Mouse (Mus musculus) CD4-positive naive resting alpha-beta T cell, adult 76 days (primary cell): ENCODE measurements around the gene Olfr896-ps1. TPM values are rescaled to one million over a fixed set of nuclear protein-coding genes. Genes with fewer than 3 reads are reported as not detected.

Source experiments
- total RNA-seq: library from RNA; stranded (reverse); gene quantifications from one replicate; pipeline ENCODE4 v1.2.4, GENCODE M21; 2023

Olfr896-ps1 gene
- not detected for total RNA-seq

DNA sequence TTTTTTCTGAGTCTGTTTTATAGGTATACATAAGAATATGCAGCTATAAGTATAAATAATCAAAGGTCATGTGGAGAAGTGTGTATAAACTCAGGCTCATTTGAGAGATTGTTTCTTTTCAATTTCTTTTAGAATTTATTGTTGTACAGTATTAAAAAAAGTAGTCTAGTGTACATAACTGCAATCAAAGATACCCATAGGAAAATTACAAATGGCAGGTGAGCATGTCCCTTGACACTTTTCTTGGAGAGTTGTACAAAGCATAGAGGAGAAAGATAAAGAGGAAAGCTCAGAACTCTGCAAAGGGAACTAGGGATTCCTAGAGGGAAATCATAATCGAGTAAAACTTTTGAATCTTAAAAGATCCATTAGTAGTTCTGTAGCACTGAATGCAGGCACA lies at the start of gene Olfr896-ps1:
TSS of gene Olfr896-ps1 (plus strand) at position 301 of the 400 bp plus-strand sequence.

DNA sequence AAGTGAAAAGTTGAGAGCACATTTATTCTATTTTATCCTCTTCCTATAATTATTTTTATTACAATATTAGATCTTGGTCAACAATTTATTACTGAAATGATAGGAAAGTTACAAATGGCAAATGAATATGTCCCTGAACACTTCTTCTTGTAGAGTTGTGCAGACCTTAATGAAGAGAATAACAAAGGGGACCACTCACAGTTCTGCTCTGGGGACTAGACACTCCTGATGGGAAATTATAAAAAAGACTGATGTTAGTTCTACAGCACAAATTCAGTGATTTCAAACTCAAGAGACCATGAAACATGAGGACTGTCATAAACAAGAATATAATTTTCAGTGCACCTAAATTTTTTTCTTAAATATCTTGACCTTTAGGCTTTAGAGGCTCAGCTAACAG lies 38.4 kb upstream of the Olfr896-ps1 start, which contains the start of gene Olfr143:
TSS of gene Olfr143 (plus strand) at position 301 of the 400 bp plus-strand sequence.

DNA sequence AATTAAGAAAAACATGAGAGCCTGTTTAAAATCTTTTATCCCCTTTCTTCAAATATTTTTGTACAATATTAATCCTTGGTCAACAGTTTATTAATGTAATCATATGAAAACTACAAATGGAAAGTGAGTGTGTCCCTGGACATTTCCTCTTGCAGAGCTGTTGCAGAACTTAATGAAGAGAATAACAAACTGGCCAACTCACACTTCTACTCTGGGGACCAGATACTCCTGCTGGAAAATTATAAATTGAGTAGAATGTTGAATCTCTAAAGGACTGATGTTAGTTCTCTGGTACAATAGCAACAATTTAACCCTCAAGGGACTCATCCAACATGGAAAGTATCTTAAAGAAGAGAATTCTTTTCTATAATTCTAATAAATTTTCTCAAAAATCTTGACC lies 23.4 kb upstream of the Olfr896-ps1 start, which contains the start of gene Olfr895:
TSS of gene Olfr895 (plus strand) at position 301 of the 400 bp plus-strand sequence.

DNA sequence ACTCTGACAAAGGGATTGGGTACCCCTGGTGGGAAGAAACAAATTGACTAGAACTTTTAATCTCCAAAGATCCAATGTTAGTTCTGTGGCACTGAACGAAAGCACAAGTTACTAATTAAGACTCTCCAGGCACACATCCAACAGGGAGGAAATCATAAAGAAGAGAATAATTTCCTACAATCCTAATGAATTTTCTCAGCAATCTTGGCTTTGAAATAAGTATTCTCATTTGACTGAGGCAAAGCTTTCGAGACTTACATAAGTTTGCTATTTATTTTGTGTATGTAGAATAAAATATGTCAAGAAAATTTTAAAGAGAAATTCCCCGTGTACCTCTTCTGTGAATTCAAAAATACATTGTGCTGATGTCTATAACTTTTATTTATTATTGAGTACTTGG lies 37.9 kb downstream of the Olfr896-ps1 start, which contains the start of gene Olfr25:
TSS of gene Olfr25 (plus strand) at position 301 of the 400 bp plus-strand sequence.

Other genes starting within 250 kb of the Olfr896-ps1 start
- gene Olfr884, start 244.6 kb upstream of the Olfr896-ps1 start, total RNA-seq = not detected
- gene Olfr885, start 229.8 kb upstream of the Olfr896-ps1 start, total RNA-seq = not detected
- gene Olfr887, start 207.0 kb upstream of the Olfr896-ps1 start, total RNA-seq = not detected
- gene Olfr888, start 183.0 kb upstream of the Olfr896-ps1 start, total RNA-seq = not detected
- not detected for gene Olfr889, start 175.9 kb upstream of the Olfr896-ps1 start, total RNA-seq
- gene Olfr890, start 148.6 kb upstream of the Olfr896-ps1 start, total RNA-seq = not detected
- gene Olfr891, start 110.3 kb upstream of the Olfr896-ps1 start, total RNA-seq = not detected
- not detected for gene Olfr893, start 82.7 kb upstream of the Olfr896-ps1 start, total RNA-seq
- not detected for gene Olfr894, start 73.1 kb upstream of the Olfr896-ps1 start, total RNA-seq
- not detected for gene Olfr143, start 38.3 kb upstream of the Olfr896-ps1 start, total RNA-seq
- gene Olfr895, start 23.3 kb upstream of the Olfr896-ps1 start, total RNA-seq = not detected
- not detected for gene Olfr25, start 38.0 kb downstream of the Olfr896-ps1 start, total RNA-seq
- not detected for gene Olfr898, start 57.3 kb downstream of the Olfr896-ps1 start, total RNA-seq
- not detected for gene Olfr250, start 75.8 kb downstream of the Olfr896-ps1 start, total RNA-seq
- gene Olfr251, start 86.0 kb downstream of the Olfr896-ps1 start, total RNA-seq = not detected
- gene Olfr147, start 110.6 kb downstream of the Olfr896-ps1 start, total RNA-seq = not detected
- gene Olfr901, start 138.3 kb downstream of the Olfr896-ps1 start, total RNA-seq = not detected
- not detected for gene Olfr902, start 156.5 kb downstream of the Olfr896-ps1 start, total RNA-seq
- not detected for gene Olfr904, start 172.0 kb downstream of the Olfr896-ps1 start, total RNA-seq
- not detected for gene Olfr905, start 180.0 kb downstream of the Olfr896-ps1 start, total RNA-seq
- not detected for gene Olfr906, start 196.0 kb downstream of the Olfr896-ps1 start, total RNA-seq
- not detected for gene Olfr907, start 204.7 kb downstream of the Olfr896-ps1 start, total RNA-seq
- not detected for gene Olfr911-ps1, start 230.5 kb downstream of the Olfr896-ps1 start, total RNA-seq
- not detected for gene Olfr910, start 246.7 kb downstream of the Olfr896-ps1 start, total RNA-seq